Mouse (Mus musculus): ENCODE results near the gene Poll.
"Not testable (repeated sequence)": the region's sequence is repeated elsewhere in the genome, so short reads cannot be mapped to it uniquely, and the experiment has no call there.

Gene Poll

DNA sequence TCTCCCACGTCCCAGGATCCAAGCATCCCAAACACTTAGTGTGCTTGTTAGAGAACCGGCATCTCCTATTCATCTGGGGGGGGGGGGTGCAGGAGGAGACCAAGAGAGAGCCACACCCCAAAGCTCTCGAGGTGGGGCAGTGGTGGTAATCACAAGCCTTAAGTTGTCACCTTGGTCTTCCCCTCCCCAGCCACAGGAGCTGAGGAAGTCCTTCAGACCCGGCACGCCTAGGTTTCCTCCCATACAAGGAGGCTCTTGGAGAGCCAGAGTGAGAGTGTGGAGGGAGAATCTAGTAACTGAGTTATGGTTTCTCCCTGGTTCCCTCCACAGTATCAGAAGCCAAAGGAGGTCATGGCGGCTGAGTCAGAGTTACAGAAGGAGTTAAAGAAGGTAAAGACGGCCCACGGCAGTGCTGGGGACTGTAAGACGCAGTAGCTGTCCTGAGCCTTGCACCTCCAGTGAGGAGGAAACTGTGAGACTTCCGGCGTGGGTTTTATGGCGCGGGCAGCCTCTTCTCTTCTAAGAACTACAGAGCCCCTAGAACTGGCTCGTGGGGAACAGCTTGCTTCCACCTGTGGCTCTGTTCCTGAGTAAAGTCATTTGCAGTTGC lies 16.9 kb upstream of the Poll start:
- no peak for DNase-seq (ENCODE audit: extremely low spot score)

DNA sequence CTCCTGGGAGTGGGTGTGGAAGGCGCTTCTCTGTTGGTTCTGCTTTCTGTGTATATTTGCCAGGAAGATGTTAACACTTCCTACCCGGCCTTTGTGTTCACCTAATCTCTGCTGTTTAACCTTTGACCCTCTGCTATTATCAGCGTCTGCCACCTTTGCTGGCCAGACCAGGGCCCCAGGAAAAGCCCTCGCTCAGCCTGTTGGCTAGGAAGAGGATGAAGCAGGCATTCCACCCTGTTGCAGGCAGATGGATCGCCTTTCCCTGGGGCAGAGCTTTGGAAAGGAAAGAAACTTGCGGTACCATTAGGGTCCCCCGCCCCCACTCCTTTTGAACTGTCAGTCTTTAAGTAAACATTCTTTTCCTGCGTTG lies 15.3 kb upstream of the Poll start:
- DNase-seq (ENCODE audit: extremely low spot score) = peak; percentile 70

DNA sequence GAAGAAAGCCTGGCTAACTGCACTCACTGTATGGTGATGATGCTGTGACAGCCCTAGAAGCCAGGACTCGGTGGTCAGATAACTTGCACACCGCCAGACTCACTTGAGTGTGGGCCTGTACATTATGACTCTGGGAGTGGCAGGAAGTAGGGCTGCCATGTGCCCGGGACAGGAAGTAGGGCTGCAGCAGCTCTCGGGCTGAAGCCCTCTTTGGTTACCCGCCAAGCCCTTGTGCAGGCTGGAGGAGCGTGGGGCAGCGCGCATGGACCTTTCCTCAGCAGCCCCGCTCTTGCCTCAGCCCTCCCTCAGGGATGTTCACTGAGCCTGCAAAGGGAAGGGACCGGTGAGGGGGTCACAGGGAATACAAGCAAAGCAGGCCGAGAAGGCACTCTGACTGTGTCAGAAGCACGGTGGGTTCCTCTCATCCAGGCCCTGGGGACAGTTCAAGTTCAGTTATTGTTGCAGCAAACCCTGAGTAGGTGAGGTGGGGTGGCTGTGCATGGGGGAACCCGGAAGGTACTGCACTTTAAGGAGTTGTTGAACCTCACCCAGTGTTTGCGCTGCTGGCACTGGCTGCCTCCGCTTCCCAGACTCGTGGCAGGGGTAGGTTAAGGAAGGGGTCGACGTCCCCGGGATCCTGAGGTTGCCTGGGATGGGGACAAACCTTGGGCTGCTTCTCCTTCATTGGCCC lies 14.8 kb upstream of the Poll start:
- DNase-seq (ENCODE audit: extremely low spot score) = peak; percentile 28

DNA sequence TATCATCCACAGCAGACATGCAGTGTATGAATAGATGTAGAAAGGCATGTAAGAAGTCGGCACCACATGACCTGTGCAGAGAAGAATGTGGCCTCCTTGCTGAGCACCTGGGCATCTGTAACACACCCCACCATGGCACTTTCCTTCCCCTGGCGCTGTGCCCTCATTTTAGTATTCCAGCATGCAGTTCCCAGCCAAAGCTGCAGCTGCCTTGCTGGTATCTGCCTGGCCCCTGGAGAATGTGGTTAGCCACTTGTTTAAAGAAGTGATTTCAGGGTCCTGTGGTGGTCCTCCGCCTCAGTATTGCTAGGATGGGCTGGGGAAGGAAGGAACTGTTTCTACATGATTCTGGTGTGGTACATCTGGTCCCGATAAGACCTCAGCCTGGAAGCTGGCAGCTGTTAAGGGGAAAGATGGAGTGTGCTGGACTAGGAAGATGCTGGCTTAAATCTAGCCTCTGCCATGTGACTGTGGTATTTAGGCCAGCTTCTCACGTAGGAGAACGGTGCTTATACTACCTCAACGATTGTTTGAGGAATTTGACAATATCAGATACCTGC lies 14.1 kb upstream of the Poll start:
- no peak for DNase-seq (ENCODE audit: extremely low spot score)

GRCm38 (mm10) chr19:45573861-45574267 lies 13.5 kb upstream of the Poll start:
- peak; percentile 75 for DNase-seq (ENCODE audit: extremely low spot score)

DNA sequence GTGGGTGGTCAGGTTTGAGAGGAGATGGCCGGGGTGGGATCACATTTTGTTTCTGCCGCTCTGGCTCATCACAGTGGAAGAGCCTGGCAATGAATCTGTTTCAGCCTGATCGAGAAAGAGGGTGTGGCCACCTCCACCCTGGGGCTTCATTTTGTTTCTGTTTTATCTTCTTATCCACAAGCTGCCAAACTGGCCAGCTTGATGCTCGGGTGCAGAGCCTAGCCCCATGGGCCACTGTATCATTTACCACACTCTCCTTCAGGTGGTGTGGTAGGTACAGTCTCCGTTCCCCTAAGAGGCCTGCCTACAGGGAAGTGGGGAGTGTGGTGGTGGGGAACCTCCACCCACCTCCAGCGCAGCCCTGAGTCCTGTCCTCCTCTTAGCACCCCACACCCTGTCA lies 12.7 kb upstream of the Poll start:
- no peak for DNase-seq (ENCODE audit: extremely low spot score)

DNA sequence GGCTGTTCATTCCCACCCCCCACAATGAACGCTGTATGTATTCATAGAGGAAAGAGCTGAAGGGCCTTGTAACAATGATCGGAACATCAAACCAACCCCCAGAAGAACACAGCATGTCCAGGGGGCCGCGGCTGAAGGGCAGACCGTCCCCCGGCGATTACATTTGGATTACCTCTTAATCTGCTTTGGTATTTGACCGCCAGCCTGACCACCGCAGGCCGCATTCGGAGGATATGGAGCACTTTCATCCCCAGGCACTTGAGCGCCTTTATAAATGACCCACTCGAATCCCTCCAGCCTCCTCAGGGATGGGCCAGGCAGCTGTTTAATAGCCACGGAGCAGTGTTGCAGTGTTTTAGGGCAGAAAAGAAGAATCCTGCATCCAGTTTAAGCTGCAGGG lies 7.0 kb upstream of the Poll start:
- no peak for DNase-seq (ENCODE audit: extremely low spot score)

GRCm38 (mm10) chr19:45565925-45566715 lies 5.8 kb upstream of the Poll start:
- DNase-seq (ENCODE audit: extremely low spot score) = no peak

GRCm38 (mm10) chr19:45554136-45554535 lies 6.2 kb downstream of the Poll start:
- no peak for DNase-seq (ENCODE audit: extremely low spot score)

DNA sequence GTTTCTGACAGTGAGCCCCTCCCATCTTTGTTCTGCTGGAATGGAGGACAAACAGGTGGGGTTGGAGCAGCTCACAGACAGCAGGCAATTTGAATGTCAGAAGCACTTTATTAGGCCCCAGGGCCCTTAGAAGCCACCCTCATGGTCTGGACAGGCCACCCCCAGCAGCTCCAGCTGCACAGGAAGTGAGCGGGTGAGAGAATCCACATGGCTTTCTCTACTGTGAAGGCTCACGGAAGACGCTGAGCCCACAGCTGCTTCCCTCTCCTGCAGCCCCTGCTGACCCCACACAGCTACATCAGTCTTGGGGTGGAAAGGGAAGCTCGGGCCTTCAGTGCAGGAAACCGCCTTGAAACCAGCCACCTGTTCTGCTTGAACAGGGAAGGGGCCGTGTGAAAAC lies 8.1 kb downstream of the Poll start:
- no peak for DNase-seq (ENCODE audit: extremely low spot score)

DNA sequence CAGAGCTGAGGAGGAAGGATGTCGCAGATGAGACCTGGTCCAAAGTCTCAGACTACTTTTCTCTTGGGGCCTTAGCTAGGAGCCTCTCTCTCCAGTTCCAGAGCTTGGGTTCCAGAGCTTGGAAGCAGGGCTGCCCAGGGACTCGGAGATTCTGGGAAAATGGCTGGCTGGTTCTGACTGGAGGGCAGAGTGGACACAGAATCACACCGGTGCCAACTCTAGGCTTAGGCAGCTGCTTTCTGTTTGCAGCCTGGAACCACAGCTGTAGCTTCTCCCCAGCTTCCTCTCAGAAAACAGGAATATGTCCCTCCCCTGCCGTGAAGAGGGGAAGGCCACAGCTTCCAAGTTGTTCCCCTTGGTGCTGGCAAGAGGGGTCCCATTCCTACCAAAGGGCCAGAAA lies 10.4 kb downstream of the Poll start:
- no peak for DNase-seq (ENCODE audit: extremely low spot score)

- no peak for DNase-seq (ENCODE audit: extremely low spot score)
These were observed 11.0 kb downstream of the Poll start for GRCm38 (mm10) chr19:45549128-45549915.

- DNase-seq (ENCODE audit: extremely low spot score) = not testable (repeated sequence)
These were observed 12.1 kb downstream of the Poll start for GRCm38 (mm10) chr19:45548196-45548595.

DNA sequence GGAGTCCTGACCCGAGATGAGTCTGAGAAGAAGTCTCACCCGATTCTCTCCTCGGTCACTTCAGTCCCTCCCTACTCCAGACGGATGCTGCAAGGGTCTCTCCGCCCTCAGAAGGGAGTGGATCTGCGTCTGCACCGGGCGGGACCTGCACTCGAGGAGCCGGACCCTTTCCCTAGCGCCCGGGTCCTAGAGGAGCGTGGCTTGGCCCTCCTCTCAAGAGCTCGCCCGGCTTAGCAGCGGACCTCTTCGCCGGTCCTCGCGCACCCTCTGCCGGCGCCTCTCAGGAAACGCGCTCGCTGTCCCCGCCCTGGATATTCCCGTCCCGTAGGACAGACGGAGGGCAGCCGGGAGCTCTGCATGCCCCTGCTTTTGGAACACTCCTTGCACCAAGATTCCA lies 15.4 kb downstream of the Poll start:
- peak; percentile 82 for DNase-seq (ENCODE audit: extremely low spot score)

DNA sequence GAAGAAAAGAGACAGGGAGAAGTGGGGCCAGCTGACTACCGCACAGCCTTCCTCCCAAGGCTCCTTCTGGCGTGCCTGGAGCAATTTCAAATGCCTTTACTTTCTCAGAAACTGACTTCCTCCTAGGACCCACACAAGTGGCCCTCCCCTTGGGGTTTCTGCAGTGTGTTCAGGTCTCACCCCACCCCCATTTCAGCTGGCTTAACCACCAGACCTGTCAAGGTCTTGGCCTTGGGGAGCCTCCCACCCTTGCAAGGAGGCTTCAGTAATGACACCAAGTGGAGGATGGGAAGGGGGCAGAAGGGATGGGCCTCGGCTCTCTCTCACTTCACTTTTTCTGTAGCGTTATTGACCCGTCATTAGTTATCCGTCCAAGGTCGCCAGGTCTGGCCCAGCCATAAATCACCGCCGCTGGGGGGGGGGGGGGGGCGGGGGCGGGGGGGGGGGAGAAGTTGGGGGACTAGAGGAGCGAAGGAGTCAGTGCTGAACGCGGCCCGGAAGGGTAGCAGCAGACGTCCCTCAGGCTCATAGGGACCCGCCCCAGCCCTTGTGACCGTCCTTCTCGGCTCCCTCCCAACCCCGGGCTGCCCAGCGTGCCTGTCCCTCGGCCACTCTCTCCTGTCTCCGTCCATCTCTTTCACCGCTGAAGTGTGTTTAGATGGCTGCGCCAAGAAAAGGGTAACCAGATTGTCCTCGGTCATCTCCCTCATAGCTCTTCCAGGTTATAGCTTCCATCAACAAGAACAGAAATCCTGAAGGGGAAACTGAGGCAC lies 16.0 kb downstream of the Poll start:
- no peak for DNase-seq (ENCODE audit: extremely low spot score)

- DNase-seq (ENCODE audit: extremely low spot score) = no peak
These were observed 18.3 kb downstream of the Poll start for GRCm38 (mm10) chr19:45542061-45542460.

DNA sequence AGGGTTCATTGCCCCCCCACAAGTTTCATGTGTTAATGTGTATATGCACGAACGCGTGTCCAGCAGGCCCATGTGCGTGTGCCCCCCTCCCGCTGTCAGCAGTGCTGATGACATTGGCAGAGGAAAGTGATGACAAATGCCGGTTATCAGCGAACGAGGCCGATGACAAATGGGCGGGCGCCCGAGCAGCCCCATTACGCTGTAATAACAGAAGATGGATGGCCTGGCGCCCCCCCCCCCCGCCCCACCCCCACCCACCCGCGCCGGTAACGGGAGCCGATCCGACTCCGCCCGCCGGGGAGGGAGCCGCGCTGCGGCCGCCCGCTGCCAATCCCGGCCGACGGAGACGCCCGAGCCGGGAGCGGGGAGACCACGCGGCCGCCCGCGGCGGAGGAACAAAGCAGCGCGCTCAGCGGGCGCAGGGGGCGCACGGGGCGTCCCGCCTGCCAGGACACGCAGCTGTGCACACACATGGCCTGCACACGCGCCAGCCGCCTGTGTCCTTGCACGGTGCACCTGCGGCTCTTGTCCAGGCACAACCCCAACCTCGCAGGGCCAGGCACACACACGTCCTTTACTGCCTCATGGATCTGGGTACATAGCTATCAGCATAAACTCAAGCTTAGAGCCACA lies 18.8 kb downstream of the Poll start:
- DNase-seq (ENCODE audit: extremely low spot score) = peak; percentile 68

DNA sequence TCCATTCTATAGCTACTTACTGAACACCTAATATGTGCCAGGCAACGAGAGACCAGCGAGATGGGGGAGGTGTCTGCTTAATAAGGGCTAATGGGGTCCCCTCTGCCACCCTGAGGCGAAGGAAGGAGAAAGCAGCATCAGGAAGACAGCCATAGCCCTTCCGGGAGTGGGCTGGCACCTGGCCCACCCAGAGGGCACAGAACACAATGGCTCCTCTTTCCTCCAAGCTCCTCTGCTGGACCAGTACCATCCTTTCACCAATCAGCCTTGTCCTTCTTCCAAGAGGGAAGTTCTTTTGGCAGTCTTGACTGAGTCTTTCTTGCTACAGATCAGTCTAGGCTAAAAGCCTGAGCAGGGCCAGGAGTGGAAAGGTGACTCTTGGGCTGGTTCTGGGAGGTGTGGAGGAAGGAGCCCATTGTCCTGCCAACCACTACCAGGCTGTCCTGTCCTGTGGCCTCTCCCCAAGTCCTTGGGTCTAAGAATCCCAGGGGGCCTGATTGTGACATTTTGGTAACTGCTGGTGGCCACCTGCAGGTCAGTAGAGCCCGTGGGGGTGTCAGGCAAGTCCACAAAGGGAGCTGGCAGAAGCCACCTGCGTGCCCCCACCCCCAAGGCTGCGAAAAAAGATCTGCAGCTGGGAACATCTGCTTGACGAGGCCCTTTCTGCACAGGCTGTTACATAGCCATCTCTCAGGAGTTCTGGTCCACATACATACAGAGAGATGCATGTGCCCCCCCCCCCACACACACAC lies 19.5 kb downstream of the Poll start:
- DNase-seq (ENCODE audit: extremely low spot score) = no peak

- DNase-seq (ENCODE audit: extremely low spot score) = no peak
These were observed 22.8 kb downstream of the Poll start for GRCm38 (mm10) chr19:45537505-45537904.

- no peak for DNase-seq (ENCODE audit: extremely low spot score)
These were observed 24.4 kb downstream of the Poll start for GRCm38 (mm10) chr19:45535929-45536328.

Measured in embryo, embryonic 9.5 days (tissue).